18 mouse cellular contexts compared by ENCODE assay signal in genomic region chr2:73469552-73469951, GRCm38 (mm10). TPM values are rescaled to one million over a fixed set of nuclear protein-coding genes. Genes with fewer than 3 reads are reported as not detected.
DNase-seq lines count a peak whose midpoint lies in the region; ATAC-seq and TF ChIP-seq lines count a peak whose summit lies in the region.
"Had no signal": no experiment of that assay in that cellular context is flagged by ENCODE, and none has a peak within 500 bp of the region (broad histone marks: within the 10 kb centered on the region; RNA-seq: fewer than 3 reads in every experiment).

No protein-coding gene starts in this region.

- 0 out of 2 replicates have a peak, but pooled peaks cover 6% of the 10 kb centered on the region for H3K36me3 ChIP-seq in limb, embryonic 12.5 days
- H3K36me3 ChIP-seq in limb, embryonic 10.5 days = peaks cover 14% of the 10 kb centered on the region
- H3K36me3 ChIP-seq in heart, embryonic 16.5 days (ENCODE audit: control insufficient read depth, insufficient read depth) = no peaks in the 10 kb centered on the region
- peaks cover 6% of the 10 kb centered on the region for H3K36me3 ChIP-seq in myocyte (ENCODE audit: control insufficient read depth, insufficient read depth)
- H3K36me3 ChIP-seq: forebrain, embryonic 10.5 days; G1E; kidney, embryonic 15.5 days; midbrain, embryonic 10.5 days had no signal

- ATAC-seq in limb, embryonic 12.5 days (ENCODE audit: insufficient number of reproducible peaks, insufficient read depth, low FRiP score, low TSS enrichment, low read depth) = no peak
- no peak for ATAC-seq in heart, embryonic 16.5 days (replicated peaks; ENCODE audit: extremely low read depth, insufficient read depth, low FRiP score)
- ATAC-seq in CD4-positive, CD25-positive, alpha-beta regulatory T cell, adult 4 months = no peak
- ATAC-seq: lung, postnatal 0 days had no signal

- no peak overlapping the region for H3K4me3 ChIP-seq in limb, embryonic 12.5 days (replicated peaks)
- H3K4me3 ChIP-seq in limb, embryonic 10.5 days = no peak overlapping the region
- no peak overlapping the region for H3K4me3 ChIP-seq in heart, embryonic 16.5 days (ENCODE audit: low read length)
- no peak overlapping the region for H3K4me3 ChIP-seq in myocyte
- H3K4me3 ChIP-seq: embryonic facial prominence, embryonic 13.5 days; forebrain, embryonic 10.5 days; kidney, embryonic 15.5 days; midbrain, embryonic 10.5 days had no signal

- DNase-seq in gastrocnemius, adult 18-20 months (ENCODE audit: low spot score) = peak; percentile 80
- no peak for DNase-seq in gastrocnemius, adult 8-10 months (ENCODE audit: low spot score in 2 of 2)
- no peak for DNase-seq in limb, embryonic 10.5 days (ENCODE audit: low spot score)
- DNase-seq in neural tube, embryonic 10.5 days (ENCODE audit: extremely low spot score, low spot score) = no peak
- DNase-seq: adrenal gland, postnatal 36 days; cerebellum, postnatal 25 days; right cerebral cortex, postnatal 14 days; thymus, postnatal 25 days had no signal

- no peaks in the 10 kb centered on the region for H3K9me3 ChIP-seq in limb, embryonic 12.5 days
- H3K9me3 ChIP-seq in limb, embryonic 10.5 days (replicated peaks) = no peaks in the 10 kb centered on the region
- 0 out of 2 replicates have a peak, but pooled peaks cover 2% of the 10 kb centered on the region for H3K9me3 ChIP-seq in heart, embryonic 16.5 days (replicated peaks; ENCODE audit: control insufficient read depth, low read length)
- H3K9me3 ChIP-seq: embryonic facial prominence, embryonic 13.5 days; forebrain, embryonic 10.5 days; G1E; kidney, embryonic 15.5 days; midbrain, embryonic 10.5 days had no signal

- peaks cover 20% of the 10 kb centered on the region for H3K4me1 ChIP-seq in limb, embryonic 12.5 days (replicated peaks)
- peaks cover 2% of the 10 kb centered on the region; the same call in 1 of the 2 replicates for H3K4me1 ChIP-seq in limb, embryonic 10.5 days
- peaks cover 11% of the 10 kb centered on the region; the same call in 1 of the 2 replicates for H3K4me1 ChIP-seq in heart, embryonic 16.5 days (ENCODE audit: control insufficient read depth, insufficient read depth, low read length)
- H3K4me1 ChIP-seq: forebrain, embryonic 10.5 days; kidney, embryonic 15.5 days had no signal

- H3K27ac ChIP-seq in limb, embryonic 12.5 days = peak overlapping the region; percentile 56; the same call in 1 of the 2 replicates
- no peak overlapping the region for H3K27ac ChIP-seq in limb, embryonic 10.5 days
- peak overlapping the region; percentile 29; the same call in 1 of the 2 replicates for H3K27ac ChIP-seq in heart, embryonic 16.5 days (ENCODE audit: low read length)
- H3K27ac ChIP-seq: forebrain, embryonic 10.5 days; kidney, embryonic 15.5 days; midbrain, embryonic 10.5 days had no signal

- no peak overlapping the region for H3ac ChIP-seq in myocyte (ENCODE audit: control insufficient read depth, insufficient read length)

- H3K79me2 ChIP-seq in myocyte (ENCODE audit: control insufficient read depth, insufficient read depth) = peaks cover 86% of the 10 kb centered on the region

- WGBS in limb, embryonic 12.5 days = 85% methylated on average over 6 of the region's 6 CpGs
- 92% methylated on average over 6 of the region's 6 CpGs for WGBS in limb, embryonic 10.5 days
- 78% methylated on average over 6 of the region's 6 CpGs for WGBS in heart, embryonic 16.5 days

- H3K9ac ChIP-seq in limb, embryonic 12.5 days (replicated peaks) = no peak overlapping the region
- no peak overlapping the region for H3K9ac ChIP-seq in heart, embryonic 16.5 days (ENCODE audit: low read length)
- H3K9ac ChIP-seq: embryonic facial prominence, embryonic 13.5 days; kidney, embryonic 15.5 days had no signal

- H3K27me3 ChIP-seq in limb, embryonic 12.5 days = no peaks in the 10 kb centered on the region
- no peaks in the 10 kb centered on the region for H3K27me3 ChIP-seq in limb, embryonic 10.5 days (ENCODE audit: low read depth, poor library complexity, severe bottlenecking)
- H3K27me3 ChIP-seq in heart, embryonic 16.5 days (ENCODE audit: control insufficient read depth, insufficient read depth, low read length) = no peaks in the 10 kb centered on the region
- no peaks in the 10 kb centered on the region for H3K27me3 ChIP-seq in myocyte (ENCODE audit: control insufficient read depth, insufficient read depth, insufficient read length)
- H3K27me3 ChIP-seq: embryonic facial prominence, embryonic 13.5 days; kidney, embryonic 15.5 days had no signal

- no peak overlapping the region for H3K4me2 ChIP-seq in limb, embryonic 12.5 days
- no peak overlapping the region for H3K4me2 ChIP-seq in heart, embryonic 16.5 days (ENCODE audit: low read depth, low read length)
- peak overlapping the region; percentile 27 for H3K4me2 ChIP-seq in myocyte (ENCODE audit: low read depth)
- H3K4me2 ChIP-seq: embryonic facial prominence, embryonic 13.5 days; kidney, embryonic 15.5 days had no signal

- no peak for TF ChIP-seq POLR2A in myocyte (IDR thresholded peaks at IDR 0.05; ENCODE audit: insufficient read length, low read depth)

TF ChIP-seq in myocyte, 11 proteins besides CTCF, POLR2A, EP300 and RAD21:
- TF ChIP-seq SRF (IDR thresholded peaks at IDR 0.05; ENCODE audit: control insufficient read depth, insufficient read length, low read depth) = no peak
- no peak for TF ChIP-seq CEBPB (IDR thresholded peaks at IDR 0.05; ENCODE audit: insufficient read depth, poor library complexity, severe bottlenecking)
- TF ChIP-seq USF1 (IDR thresholded peaks at IDR 0.05; ENCODE audit: low read depth) = no peak
- no peak for TF ChIP-seq MYOD1 (IDR thresholded peaks at IDR 0.05; ENCODE audit: control insufficient read depth in 1 of 3, insufficient read length in 2 of 3, low read depth in 2 of 3)
- TF ChIP-seq REST (IDR thresholded peaks at IDR 0.05; ENCODE audit: insufficient read depth, insufficient read length) = no peak
- no peak for TF ChIP-seq TCF3 (IDR thresholded peaks at IDR 0.05; ENCODE audit: insufficient read length, low read depth)
- TF ChIP-seq TCF12 (IDR thresholded peaks at IDR 0.05; ENCODE audit: insufficient read depth, poor library complexity, severe bottlenecking) = no peak
- no peak for TF ChIP-seq MAX (IDR thresholded peaks at IDR 0.05; ENCODE audit: low read depth)
- no peak for TF ChIP-seq E2F4 (IDR thresholded peaks at IDR 0.05; ENCODE audit: insufficient read depth)
- TF ChIP-seq POLR2AphosphoS2 (IDR thresholded peaks at IDR 0.05; ENCODE audit: insufficient read length, low read depth) = no peak
- no peak for TF ChIP-seq MYOG (IDR thresholded peaks at IDR 0.05; ENCODE audit: control insufficient read depth in 1 of 3, insufficient read depth in 1 of 3, insufficient read length in 2 of 3, low read depth in 2 of 3)
TF ChIP-seq in myocyte: peak in this region for 0.

RNA-seq across cellular contexts. Expression of gene Wipf1, which starts 60.0 kb away (rescaled TPM):
- 1 to 10 TPM; 6.3 to 7.9 TPM for total RNA-seq in gastrocnemius, adult 18-20 months (2021)
- total RNA-seq in gastrocnemius, adult 8-10 months (2022) = 10 to 100 TPM in 1 of 4 experiments, 1 to 10 TPM in 3; 4.5 to 10.1 (median 6.6) TPM
- polyA plus RNA-seq in limb, embryonic 12.5 days (2016; fragmentation: Nextera tagmentation; extraction: Ambion mirVana) = 16.1 and 17.7 TPM in 2 replicates
- 13.3 and 14.2 TPM in 2 replicates for polyA plus RNA-seq in limb, embryonic 10.5 days (2016; fragmentation: Nextera tagmentation; extraction: Ambion mirVana)
- 5.0 and 7.4 TPM in 2 replicates for polyA plus RNA-seq in heart, embryonic 16.5 days (2015; fragmentation: Nextera tagmentation; extraction: Ambion mirVana)
- polyA plus RNA-seq in myocyte (2012; fragmentation: generic; extraction: Trizol) = 13.7 TPM
- polyA plus RNA-seq in CD4-positive, CD25-positive, alpha-beta regulatory T cell, adult 4 months (2017; shearing (Covaris generic)) = 10 to 100 TPM; 54.2 to 66.6 TPM
